Mouse (Mus musculus): ENCODE data around the gene Crip1. TPM values are rescaled to one million over a fixed set of nuclear protein-coding genes. Genes with fewer than 3 reads are reported as not detected.

Crip1 gene
- total and polyA plus RNA-seq, 3 experiments: 31.5 to 897 (median 143) TPM

DNA sequence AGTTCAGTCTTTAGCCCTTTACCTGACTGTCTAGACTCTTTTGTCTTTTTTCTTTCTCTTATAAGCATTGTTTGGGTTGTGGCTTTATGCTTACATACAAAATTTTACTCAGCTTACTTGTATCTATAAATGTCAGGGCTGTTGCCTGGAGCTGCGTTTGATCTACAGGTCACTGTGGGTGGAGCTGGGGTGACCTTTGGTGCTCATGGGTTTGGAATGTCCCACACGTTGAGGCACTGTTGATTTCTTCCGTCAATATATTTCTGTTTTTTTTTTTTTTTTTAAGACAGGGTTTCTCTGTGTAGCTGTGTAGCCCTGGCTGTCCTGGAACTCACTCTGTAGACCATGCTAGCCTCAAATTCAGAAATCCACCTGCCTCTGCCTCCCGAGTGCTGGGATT lies 34.9 kb downstream of the Crip1 start:
- DNase-seq (ENCODE audit: low spot score) (no peak), ATAC-seq (ENCODE audit: extremely low read depth, insufficient number of reproducible peaks, low FRiP score, poor library complexity, severe bottlenecking) (no peak)
- Histone ChIP-seq H3K27me3 (ENCODE audit: insufficient read depth, low read length) (peaks cover 4% of the 10 kb centered on the region; the same call in 1 of the 2 replicates), H3K9me3 (replicated peaks) (peaks cover 6% of the 10 kb centered on the region), H3K36me3 (replicated peaks) (no peaks in the 10 kb centered on the region), H3K4me3 (ENCODE audit: low read depth, low read length) (no peak overlapping the region), H3K4me1 (ENCODE audit: insufficient read depth, low read depth, low read length) (no peaks in the 10 kb centered on the region)
- TF ChIP-seq POLR2AphosphoS5 (IDR thresholded peaks at IDR 0.05; ENCODE audit: insufficient replicate concordance, low read depth, low read length): no peak
- no peak for TF ChIP-seq GATA2 (IDR thresholded peaks at IDR 0.05; ENCODE audit: borderline replicate concordance, low read depth, low read length)
- no peak for TF ChIP-seq CTCF (IDR thresholded peaks at IDR 0.05; ENCODE audit: low read depth, low read length)
- no peak for TF ChIP-seq TAL1 (conservative IDR thresholded peaks at IDR 0.05; ENCODE audit: low read depth, low read length)
- TF ChIP-seq GATA1 (IDR thresholded peaks at IDR 0.05; ENCODE audit: borderline replicate concordance, low read length): no peak

DNA sequence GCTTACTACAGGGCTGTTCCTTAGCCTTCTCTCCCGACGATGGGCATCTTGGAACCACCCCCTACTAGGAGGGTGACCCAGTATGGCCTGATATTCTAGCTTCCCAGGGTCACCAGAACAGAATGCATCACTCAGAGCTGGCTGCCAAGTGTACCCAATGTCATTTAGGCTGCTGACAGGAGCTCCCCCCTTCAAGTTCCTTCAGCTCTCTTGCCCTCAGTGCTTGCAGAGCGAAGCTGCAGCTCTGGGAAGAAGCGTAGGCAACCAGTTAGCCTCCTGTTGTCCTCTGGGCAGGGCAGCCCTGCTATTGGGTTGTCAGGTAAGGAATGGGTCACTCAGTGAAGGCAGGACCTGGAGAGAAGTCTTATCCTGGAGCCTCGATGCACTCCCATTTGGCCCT lies 38.8 kb downstream of the Crip1 start:
- Histone ChIP-seq H3K27me3 (ENCODE audit: insufficient read depth, low read length) (peaks cover 9% of the 10 kb centered on the region; the same call in 1 of the 2 replicates), H3K36me3 (replicated peaks) (no peaks in the 10 kb centered on the region), H3K4me3 (ENCODE audit: low read depth, low read length) (no peak overlapping the region), H3K4me1 (ENCODE audit: insufficient read depth, low read depth, low read length) (no peaks in the 10 kb centered on the region), H3K9me3 (replicated peaks) (peaks cover 38% of the 10 kb centered on the region)
- ATAC-seq (ENCODE audit: extremely low read depth, insufficient number of reproducible peaks, low FRiP score, poor library complexity, severe bottlenecking): no peak
- TF ChIP-seq GATA1 (IDR thresholded peaks at IDR 0.05; ENCODE audit: borderline replicate concordance, low read length) (no peak), GATA2 (IDR thresholded peaks at IDR 0.05; ENCODE audit: borderline replicate concordance, low read depth, low read length) (no peak), CTCF (IDR thresholded peaks at IDR 0.05; ENCODE audit: low read depth, low read length) (no peak), POLR2AphosphoS5 (IDR thresholded peaks at IDR 0.05; ENCODE audit: insufficient replicate concordance, low read depth, low read length) (no peak), TAL1 (conservative IDR thresholded peaks at IDR 0.05; ENCODE audit: low read depth, low read length) (no peak)
- no peak for DNase-seq (ENCODE audit: low spot score)

DNA sequence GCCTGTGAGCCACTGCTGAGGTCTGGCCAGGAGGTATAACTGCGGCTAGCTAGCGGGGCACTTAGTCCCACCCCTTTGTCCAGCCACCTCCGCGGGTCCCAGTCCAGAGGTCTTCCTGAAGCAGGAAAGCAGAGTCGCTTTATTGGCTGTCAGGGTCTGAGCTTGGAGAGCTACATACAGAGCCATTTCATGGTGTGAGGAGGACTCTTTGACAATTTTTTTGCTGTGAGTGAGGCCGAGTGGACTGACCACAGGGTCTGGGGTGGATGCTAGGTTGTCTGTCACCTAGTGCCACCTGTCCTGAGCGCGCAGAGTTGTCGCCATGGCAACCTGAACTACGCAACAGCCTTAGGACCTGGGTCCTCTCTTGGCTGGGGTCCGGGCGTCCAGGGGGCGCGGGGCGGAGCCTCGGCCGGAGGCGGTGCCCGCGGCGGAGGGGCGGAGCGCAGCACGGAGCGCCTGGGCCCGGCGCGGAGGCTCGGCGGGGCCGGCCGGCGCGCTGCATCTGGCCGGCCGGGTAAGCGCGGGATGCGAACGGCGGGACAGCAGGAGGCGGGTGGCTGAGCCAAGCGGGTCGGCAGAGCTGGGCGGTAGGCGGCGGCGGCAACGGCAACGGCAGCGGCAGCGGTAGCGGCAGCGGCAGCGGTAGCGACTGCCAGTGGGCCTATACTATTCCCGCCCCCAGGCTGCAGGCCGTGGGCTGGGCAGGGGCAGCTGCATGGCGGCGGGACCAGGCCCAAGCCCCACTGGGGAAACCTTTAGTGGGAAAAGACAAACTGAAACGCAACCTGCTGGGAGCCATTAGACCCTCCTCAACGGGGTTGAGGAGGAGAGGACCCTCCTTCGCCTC lies 39.6 kb downstream of the Crip1 start, which contains the start of gene Tmem121:
Tmem121 (plus strand) TSS at position 489 of the 850 bp plus-strand sequence.
- Histone ChIP-seq H3K4me3 (ENCODE audit: low read depth, low read length) (no peak within 1 kb of the TSS), H3K27me3 (ENCODE audit: insufficient read depth, low read length) (peaks cover 9% of the 10 kb centered on the region; the same call in 1 of the 2 replicates), H3K4me1 (ENCODE audit: insufficient read depth, low read depth, low read length) (no peaks in the 10 kb centered on the region), H3K9me3 (replicated peaks) (peaks cover 38% of the 10 kb centered on the region), H3K36me3 (replicated peaks) (no peaks in the 10 kb centered on the region)
- TF ChIP-seq POLR2AphosphoS5 (IDR thresholded peaks at IDR 0.05; ENCODE audit: insufficient replicate concordance, low read depth, low read length) (no peak), GATA1 (IDR thresholded peaks at IDR 0.05; ENCODE audit: borderline replicate concordance, low read length) (no peak), CTCF (IDR thresholded peaks at IDR 0.05; ENCODE audit: low read depth, low read length) (no peak), TAL1 (conservative IDR thresholded peaks at IDR 0.05; ENCODE audit: low read depth, low read length) (no peak)
- no peak for ATAC-seq (ENCODE audit: extremely low read depth, insufficient number of reproducible peaks, low FRiP score, poor library complexity, severe bottlenecking)
- DNase-seq (ENCODE audit: low spot score): no peak

DNA sequence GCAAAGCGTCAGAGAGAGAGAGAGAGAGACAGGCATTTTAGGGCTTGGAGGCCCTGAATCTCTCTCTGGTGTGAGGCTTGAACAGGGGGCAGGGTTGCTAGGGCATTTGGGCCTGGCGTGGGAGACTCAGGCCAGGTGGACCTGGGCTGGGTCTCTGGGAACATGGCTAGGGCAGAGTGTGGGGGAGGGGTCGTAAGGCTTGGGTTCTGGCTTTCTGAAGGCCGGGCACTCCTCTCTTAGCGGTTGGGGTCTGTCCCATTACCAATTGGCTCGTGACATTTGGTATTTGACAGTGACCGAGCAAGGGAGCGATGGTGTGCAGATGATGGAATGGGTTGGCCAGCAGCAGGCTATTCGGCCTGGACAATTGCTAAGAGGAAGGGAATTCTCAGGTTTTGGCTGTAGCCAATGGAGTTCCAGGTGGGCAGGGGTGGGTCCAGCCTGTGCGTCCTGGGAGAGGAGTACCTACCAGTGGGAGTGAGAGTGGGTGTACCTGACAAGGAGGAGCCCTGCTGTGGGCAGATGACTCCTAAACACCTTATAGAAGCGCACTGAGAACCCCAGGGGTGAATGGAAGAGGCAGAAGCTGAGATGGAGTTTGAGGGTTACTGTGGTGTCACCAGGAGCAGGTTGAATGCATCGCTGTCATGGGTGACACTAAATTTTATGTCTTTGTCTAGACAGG lies 40.4 kb downstream of the Crip1 start:
- no peaks in the 10 kb centered on the region for H3K4me1 ChIP-seq (ENCODE audit: insufficient read depth, low read depth, low read length)
- no peaks in the 10 kb centered on the region for H3K36me3 ChIP-seq (replicated peaks)
- H3K9me3 ChIP-seq (replicated peaks): peaks cover 38% of the 10 kb centered on the region
- peaks cover 9% of the 10 kb centered on the region; the same call in 1 of the 2 replicates for H3K27me3 ChIP-seq (ENCODE audit: insufficient read depth, low read length)
- H3K4me3 ChIP-seq (ENCODE audit: low read depth, low read length): no peak overlapping the region
- TF ChIP-seq GATA1 (IDR thresholded peaks at IDR 0.05; ENCODE audit: borderline replicate concordance, low read length) (no peak), GATA2 (IDR thresholded peaks at IDR 0.05; ENCODE audit: borderline replicate concordance, low read depth, low read length) (no peak), TAL1 (conservative IDR thresholded peaks at IDR 0.05; ENCODE audit: low read depth, low read length) (no peak), CTCF (IDR thresholded peaks at IDR 0.05; ENCODE audit: low read depth, low read length) (no peak), POLR2AphosphoS5 (IDR thresholded peaks at IDR 0.05; ENCODE audit: insufficient replicate concordance, low read depth, low read length) (no peak)
- no peak for ATAC-seq (ENCODE audit: extremely low read depth, insufficient number of reproducible peaks, low FRiP score, poor library complexity, severe bottlenecking)
- DNase-seq (ENCODE audit: low spot score): no peak

DNA sequence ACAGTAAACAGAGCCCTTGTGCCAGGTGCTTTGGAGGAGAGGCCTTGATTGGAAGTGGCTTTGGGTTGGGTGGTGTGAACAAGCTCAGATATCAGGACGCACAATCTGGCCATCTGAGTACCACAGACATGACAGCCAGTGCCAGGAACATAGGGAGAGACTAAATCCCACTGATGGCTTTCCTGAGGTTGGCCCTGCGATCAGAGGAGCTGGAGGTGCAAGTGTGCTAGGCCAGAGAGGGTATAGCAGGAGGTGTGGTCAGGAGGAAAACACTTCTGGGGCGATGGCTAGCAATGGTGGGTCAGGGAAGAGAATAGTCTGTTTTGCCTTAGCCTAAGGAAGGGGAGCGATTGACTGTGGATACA lies 40.9 kb downstream of the Crip1 start:
- peaks cover 38% of the 10 kb centered on the region for H3K9me3 ChIP-seq (replicated peaks)
- H3K27me3 ChIP-seq (ENCODE audit: insufficient read depth, low read length): peaks cover 9% of the 10 kb centered on the region; the same call in 1 of the 2 replicates
- no peak overlapping the region for H3K4me3 ChIP-seq (ENCODE audit: low read depth, low read length)
- no peak for DNase-seq (ENCODE audit: low spot score)
- ATAC-seq (ENCODE audit: extremely low read depth, insufficient number of reproducible peaks, low FRiP score, poor library complexity, severe bottlenecking): no peak
- no peak for TF ChIP-seq GATA1 (IDR thresholded peaks at IDR 0.05; ENCODE audit: borderline replicate concordance, low read length)
- no peaks in the 10 kb centered on the region for H3K4me1 ChIP-seq (ENCODE audit: insufficient read depth, low read depth, low read length)
- H3K36me3 ChIP-seq (replicated peaks): no peaks in the 10 kb centered on the region

DNA sequence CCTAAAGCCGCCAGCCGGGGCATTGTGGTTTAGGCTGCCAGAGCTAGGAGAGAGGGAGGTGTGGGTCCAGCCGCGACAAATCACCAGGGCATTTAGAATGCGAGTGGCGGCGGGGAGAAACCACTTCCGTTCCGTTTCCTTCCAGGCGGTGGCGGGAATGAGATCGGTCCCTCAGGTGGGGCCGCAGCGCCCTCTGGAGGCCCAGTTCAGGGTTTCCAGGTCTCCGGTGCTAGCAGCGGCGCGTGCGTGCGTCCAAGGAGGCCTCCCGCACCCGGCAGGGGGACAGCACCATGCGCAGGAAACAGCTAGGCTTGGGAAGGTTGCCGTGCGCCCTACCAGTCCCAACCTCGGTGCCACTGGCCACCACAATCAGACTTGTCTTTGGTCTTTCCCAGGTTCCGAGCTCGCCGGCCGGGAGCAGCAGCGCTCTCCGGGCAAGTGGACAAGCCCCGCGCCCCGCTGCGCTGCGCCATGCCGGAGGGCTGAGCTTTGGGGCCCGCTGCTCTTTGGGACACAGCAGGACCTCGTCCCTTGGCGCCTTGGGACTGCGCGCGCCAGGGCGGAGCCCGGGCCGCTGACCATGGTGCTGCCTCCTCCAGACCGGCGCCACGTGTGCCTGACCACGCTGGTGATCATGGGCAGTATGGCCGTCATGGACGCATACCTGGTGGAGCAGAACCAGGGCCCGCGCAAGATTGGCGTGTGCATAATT lies 41.6 kb downstream of the Crip1 start:
- ATAC-seq (ENCODE audit: extremely low read depth, insufficient number of reproducible peaks, low FRiP score, poor library complexity, severe bottlenecking): no peak

More for the DNA sequence above, 41.6 kb downstream of the Crip1 start:
- Histone ChIP-seq H3K9me3 (replicated peaks) (peaks cover 38% of the 10 kb centered on the region), H3K36me3 (replicated peaks) (no peaks in the 10 kb centered on the region), H3K4me3 (ENCODE audit: low read depth, low read length) (peak overlapping the region; percentile 22; the same call in 1 of the 2 replicates), H3K4me1 (ENCODE audit: insufficient read depth, low read depth, low read length) (no peaks in the 10 kb centered on the region), H3K27me3 (ENCODE audit: insufficient read depth, low read length) (peaks cover 11% of the 10 kb centered on the region; the same call in 1 of the 2 replicates)
- no peak for DNase-seq (ENCODE audit: low spot score)
- TF ChIP-seq TAL1 (conservative IDR thresholded peaks at IDR 0.05; ENCODE audit: low read depth, low read length): no peak
- no peak for TF ChIP-seq POLR2AphosphoS5 (IDR thresholded peaks at IDR 0.05; ENCODE audit: insufficient replicate concordance, low read depth, low read length)
- no peak for TF ChIP-seq GATA2 (IDR thresholded peaks at IDR 0.05; ENCODE audit: borderline replicate concordance, low read depth, low read length)
- no peak for TF ChIP-seq CTCF (IDR thresholded peaks at IDR 0.05; ENCODE audit: low read depth, low read length)
- TF ChIP-seq GATA1 (IDR thresholded peaks at IDR 0.05; ENCODE audit: borderline replicate concordance, low read length): no peak
